Mouse (Mus musculus) layer of hippocampus, adult 18-20 months (tissue): Measurements from ENCODE around the gene Olfr429. TPM values are rescaled to one million over a fixed set of nuclear protein-coding genes. Genes with fewer than 3 reads are reported as not detected.
"Not testable (repeated sequence)": the region's sequence is repeated elsewhere in the genome, so short reads cannot be mapped to it uniquely, and the experiment has no call there.

Source experiments
- DNase-seq, 2 experiments: peaks; one replicate each; pipeline ENCODE4 v3.0.0; 2022; ENCODE audit warnings: low spot score in 2 of 2
- long read RNA-seq: library from polyadenylated mRNA; stranded (forward); transcript quantifications from one replicate; pipeline ENCODE4 v2.0.0, GENCODE M21; 2021
- total RNA-seq, 2 experiments: library from RNA; stranded (reverse); gene quantifications; 2 replicates each; pipeline ENCODE4 v1.2.3; 2021

The Olfr429 gene
- not detected for total RNA-seq
- long read RNA-seq = 0 reads

GRCm38 (mm10) chr1:174084031-174084430, at the start of gene Olfr429:
TSS of gene Olfr429 (plus strand) at chr1:174084331.
- DNase-seq = no peak

GRCm38 (mm10) chr1:174035841-174036240, 48.3 kb upstream of the Olfr429 start:
- no peak for DNase-seq

- no peak for DNase-seq
Measured at GRCm38 (mm10) chr1:174038480-174038879, 45.7 kb upstream of the Olfr429 start.

- peak; percentile 6 to 27 for DNase-seq
Measured at GRCm38 (mm10) chr1:174040523-174041177, 43.5 kb upstream of the Olfr429 start, which contains the start of gene Olfr433. TSS of gene Olfr433 (plus strand) at chr1:174040705.

- DNase-seq = not testable (repeated sequence)
Measured at GRCm38 (mm10) chr1:174042091-174042884, 41.8 kb upstream of the Olfr429 start.

- no peak for DNase-seq
Measured at GRCm38 (mm10) chr1:174044431-174044830, 39.7 kb upstream of the Olfr429 start.

- DNase-seq = not testable (repeated sequence)
Measured at GRCm38 (mm10) chr1:174048227-174048626, 35.9 kb upstream of the Olfr429 start.

- DNase-seq = no peak
Measured at GRCm38 (mm10) chr1:174048893-174049292, 35.2 kb upstream of the Olfr429 start, which contains the start of gene Olfr432. TSS of gene Olfr432 (plus strand) at chr1:174049205.

- not testable (repeated sequence) for DNase-seq
Measured at GRCm38 (mm10) chr1:174049357-174049756, 34.8 kb upstream of the Olfr429 start.

- DNase-seq = no peak
Measured at GRCm38 (mm10) chr1:174050532-174050931, 33.6 kb upstream of the Olfr429 start.

GRCm38 (mm10) chr1:174051515-174051914, 32.6 kb upstream of the Olfr429 start:
- no peak for DNase-seq

- DNase-seq = no peak
Measured at GRCm38 (mm10) chr1:174051931-174052536, 32.1 kb upstream of the Olfr429 start.

- DNase-seq = peak in 1 of 2 experiments; percentile 13
Measured at GRCm38 (mm10) chr1:174052981-174053380, 31.1 kb upstream of the Olfr429 start.

GRCm38 (mm10) chr1:174055248-174055647, 28.9 kb upstream of the Olfr429 start:
- DNase-seq = no peak

GRCm38 (mm10) chr1:174066305-174066704, 17.8 kb upstream of the Olfr429 start, which contains the start of gene Olfr430:
TSS of gene Olfr430 (plus strand) at chr1:174066605.
- DNase-seq = no peak

GRCm38 (mm10) chr1:174096591-174096990, 12.5 kb downstream of the Olfr429 start, which contains the start of gene Olfr427:
TSS of gene Olfr427 (plus strand) at chr1:174096891.
- no peak for DNase-seq

GRCm38 (mm10) chr1:174103735-174104134, 19.6 kb downstream of the Olfr429 start:
- DNase-seq = peak in 1 of 2 experiments; percentile 1

- DNase-seq = no peak
Measured at GRCm38 (mm10) chr1:174121062-174121461, 36.9 kb downstream of the Olfr429 start, which contains the start of gene Olfr231. TSS of gene Olfr231 (minus strand) at chr1:174121162.

- DNase-seq = no peak
Measured at GRCm38 (mm10) chr1:174131217-174131616, 47.1 kb downstream of the Olfr429 start, which contains the start of gene Olfr424. TSS of gene Olfr424 (plus strand) at chr1:174131517.

- no peak for DNase-seq
Measured at GRCm38 (mm10) chr1:174131999-174132398, 47.9 kb downstream of the Olfr429 start.
